Mouse (Mus musculus): ENCODE data around the gene Trip12. TPM values are rescaled to one million over a fixed set of nuclear protein-coding genes. Genes with fewer than 3 reads are reported as not detected.
A peak's percentile ranks its signal among the peaks of the same experiment; 100 is the strongest.

Gene Trip12
- polyA plus RNA-seq, 1 experiment from 2014 or later = 85.8 TPM

DNA sequence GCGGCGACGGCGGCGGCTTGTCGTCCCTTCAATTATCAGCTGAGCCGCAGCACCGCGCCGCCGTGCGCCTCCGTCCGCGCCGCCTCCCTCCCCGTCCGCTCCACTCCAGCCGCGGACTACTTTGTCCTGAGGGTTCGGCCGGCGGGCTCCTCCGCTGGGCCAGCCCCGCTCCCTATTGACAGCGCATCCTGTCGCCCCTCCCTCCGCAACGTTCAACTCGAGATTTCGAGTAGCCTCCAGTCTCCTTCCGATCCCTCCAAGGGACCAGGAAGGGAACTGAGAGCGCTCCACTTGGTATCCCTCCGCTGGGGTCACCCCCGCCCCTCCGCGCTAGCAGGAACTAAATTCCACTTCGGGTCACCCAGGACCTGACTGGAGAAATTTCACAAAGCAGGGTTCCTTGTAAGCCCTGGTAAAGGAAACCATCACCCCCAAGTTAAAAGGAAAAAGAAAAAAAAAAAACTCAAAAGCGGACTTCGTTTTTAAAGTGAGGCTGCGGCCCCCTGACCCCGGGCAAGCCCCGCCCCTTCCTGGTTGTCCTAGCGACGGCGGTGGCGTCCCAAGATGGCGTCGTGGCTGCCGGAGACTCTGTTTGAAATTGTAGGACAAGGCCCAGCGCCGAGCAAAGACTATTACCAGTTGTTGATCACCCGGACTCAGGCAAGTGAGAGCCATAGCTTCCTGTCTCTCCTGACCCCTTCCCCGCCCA lies 853 bp downstream of the Trip12 start, which contains the start of gene Fbxo36:
TSS of gene Fbxo36 (plus strand) at position 533 of the 709 bp plus-strand sequence.
- H3K9me3 ChIP-seq (ENCODE audit: control insufficient read depth, low read length) = no peaks in the 10 kb centered on the region
- H3K27ac ChIP-seq (ENCODE audit: low read depth, low read length) = peak within 1 kb of the TSS; percentile 96
- WGBS = 1% methylated on average over 54 of the region's 54 CpGs
- H3K27me3 ChIP-seq (ENCODE audit: control insufficient read depth, insufficient read depth, low read length) = no peaks in the 10 kb centered on the region
- H3K9ac ChIP-seq (ENCODE audit: low read depth, low read length) = peak within 1 kb of the TSS; percentile 94
- peak; percentile 92 for ATAC-seq (ENCODE audit: low FRiP score, low TSS enrichment)
- peak within 1 kb of the TSS; percentile 66 for H3K4me2 ChIP-seq (replicated peaks; ENCODE audit: low read depth, low read length)
- peak within 1 kb of the TSS; percentile 74 for H3K4me3 ChIP-seq (ENCODE audit: low read length)
- H3K36me3 ChIP-seq (ENCODE audit: control insufficient read depth, insufficient read depth, low read length) = 0 out of 2 replicates have a peak, but pooled peaks cover 2% of the 10 kb centered on the region
- 0 out of 2 replicates have a peak, but pooled peaks cover 4% of the 10 kb centered on the region for H3K4me1 ChIP-seq (ENCODE audit: control insufficient read depth, insufficient read depth, low read length)

GRCm38 (mm10) chr1:84838621-84839151 lies 1.6 kb downstream of the Trip12 start:
- 0 out of 2 replicates have a peak, but pooled peaks cover 4% of the 10 kb centered on the region for H3K4me1 ChIP-seq (ENCODE audit: control insufficient read depth, insufficient read depth, low read length)
- H3K4me2 ChIP-seq (replicated peaks; ENCODE audit: low read depth, low read length) = peak overlapping the region; percentile 66
- H3K4me3 ChIP-seq (ENCODE audit: low read length) = peak overlapping the region; percentile 74
- WGBS = 1% methylated on average over 42 of the region's 44 CpGs
- peak overlapping the region; percentile 96 for H3K27ac ChIP-seq (ENCODE audit: low read depth, low read length)
- no peaks in the 10 kb centered on the region for H3K27me3 ChIP-seq (ENCODE audit: control insufficient read depth, insufficient read depth, low read length)
- H3K36me3 ChIP-seq (ENCODE audit: control insufficient read depth, insufficient read depth, low read length) = 0 out of 2 replicates have a peak, but pooled peaks cover 5% of the 10 kb centered on the region
- peak; percentile 79 for ATAC-seq (ENCODE audit: low FRiP score, low TSS enrichment)
- H3K9ac ChIP-seq (ENCODE audit: low read depth, low read length) = peak overlapping the region; percentile 94
- H3K9me3 ChIP-seq (ENCODE audit: control insufficient read depth, low read length) = no peaks in the 10 kb centered on the region

GRCm38 (mm10) chr1:84838156-84838555 lies 2.2 kb downstream of the Trip12 start:
- WGBS = under 1% methylated on average over 22 of the region's 22 CpGs
- Histone ChIP-seq H3K9me3 (ENCODE audit: control insufficient read depth, low read length) (no peaks in the 10 kb centered on the region), H3K36me3 (ENCODE audit: control insufficient read depth, insufficient read depth, low read length) (peaks cover 8% of the 10 kb centered on the region), H3K4me2 (replicated peaks; ENCODE audit: low read depth, low read length) (peak overlapping the region; percentile 66), H3K9ac (ENCODE audit: low read depth, low read length) (peak overlapping the region; percentile 94), H3K4me1 (ENCODE audit: control insufficient read depth, insufficient read depth, low read length) (0 out of 2 replicates have a peak, but pooled peaks cover 4% of the 10 kb centered on the region), H3K27me3 (ENCODE audit: control insufficient read depth, insufficient read depth, low read length) (no peaks in the 10 kb centered on the region), H3K4me3 (ENCODE audit: low read length) (peak overlapping the region; percentile 74), H3K27ac (ENCODE audit: low read depth, low read length) (peak overlapping the region; percentile 96)
- ATAC-seq (ENCODE audit: low FRiP score, low TSS enrichment) = no peak; the same call in 1 of the 2 replicates

DNA sequence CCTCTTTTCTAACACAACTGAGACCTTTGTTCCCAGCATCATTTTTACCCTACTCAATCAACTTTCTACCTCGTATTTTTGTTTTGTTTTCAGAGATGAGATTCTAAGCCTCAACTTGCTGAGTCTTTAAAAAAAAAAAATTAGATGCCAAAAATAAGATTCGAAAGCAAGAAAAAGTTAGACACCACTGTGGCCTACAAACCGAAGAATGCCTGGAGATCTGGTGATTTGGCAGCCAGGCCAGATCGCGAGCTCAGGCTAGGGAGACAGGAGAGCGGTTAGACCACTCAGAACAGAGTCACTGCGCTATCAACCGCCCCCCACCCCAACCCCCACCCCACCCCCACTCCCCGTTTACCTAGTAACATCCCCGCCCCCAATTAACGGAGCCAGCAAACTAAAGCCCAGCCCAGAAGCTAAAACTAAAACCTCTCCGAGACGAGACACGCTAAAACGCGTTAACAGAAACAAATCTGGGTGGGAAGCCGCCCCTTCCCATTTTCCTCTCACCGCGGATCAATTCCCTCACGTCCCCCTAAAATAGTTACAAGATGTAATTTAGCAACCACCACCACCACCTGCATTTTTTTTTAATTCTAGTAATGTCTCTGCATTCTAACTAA lies 2.7 kb downstream of the Trip12 start:
- peak overlapping the region; percentile 66 for H3K4me2 ChIP-seq (replicated peaks; ENCODE audit: low read depth, low read length)

DNA sequence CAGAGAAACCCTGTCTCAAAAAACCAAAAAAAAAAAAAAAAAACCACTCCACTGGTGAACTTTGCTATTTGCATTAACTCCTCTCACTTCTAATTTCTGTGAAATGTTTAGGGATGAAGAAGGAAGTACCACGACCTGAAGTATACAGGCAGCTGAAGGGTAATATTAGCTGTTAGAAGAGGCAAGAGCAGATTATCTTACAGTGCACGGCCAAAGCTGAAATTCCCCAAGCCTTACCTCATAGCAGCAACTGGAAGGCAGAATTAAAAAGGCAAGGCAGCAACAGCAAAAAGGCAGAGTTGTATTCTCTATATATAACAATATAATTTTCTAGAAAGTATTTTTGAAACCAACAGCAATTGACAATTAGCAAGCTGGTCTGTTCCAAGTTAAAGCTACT lies 15.2 kb downstream of the Trip12 start:
- Histone ChIP-seq H3K4me3 (ENCODE audit: low read length) (no peak overlapping the region), H3K9me3 (ENCODE audit: control insufficient read depth, low read length) (no peaks in the 10 kb centered on the region), H3K27me3 (ENCODE audit: control insufficient read depth, insufficient read depth, low read length) (no peaks in the 10 kb centered on the region), H3K4me1 (ENCODE audit: control insufficient read depth, insufficient read depth, low read length) (no peaks in the 10 kb centered on the region), H3K9ac (ENCODE audit: low read depth, low read length) (no peak overlapping the region), H3K36me3 (ENCODE audit: control insufficient read depth, insufficient read depth, low read length) (peaks cover 6% of the 10 kb centered on the region; the same call in 1 of the 2 replicates), H3K4me2 (replicated peaks; ENCODE audit: low read depth, low read length) (no peak overlapping the region), H3K27ac (ENCODE audit: low read depth, low read length) (no peak overlapping the region)
- WGBS = 52% methylated on average over 2 of the region's 2 CpGs
- ATAC-seq (ENCODE audit: low FRiP score, low TSS enrichment) = no peak

More for the DNA sequence above, 2.7 kb downstream of the Trip12 start:
- 5% methylated on average over 20 of the region's 20 CpGs for WGBS
- Histone ChIP-seq H3K9me3 (ENCODE audit: control insufficient read depth, low read length) (no peaks in the 10 kb centered on the region), H3K27ac (ENCODE audit: low read depth, low read length) (no peak overlapping the region), H3K9ac (ENCODE audit: low read depth, low read length) (peak overlapping the region; percentile 94), H3K4me3 (ENCODE audit: low read length) (peak overlapping the region; percentile 74), H3K36me3 (ENCODE audit: control insufficient read depth, insufficient read depth, low read length) (peaks cover 12% of the 10 kb centered on the region), H3K4me1 (ENCODE audit: control insufficient read depth, insufficient read depth, low read length) (0 out of 2 replicates have a peak, but pooled peaks cover 4% of the 10 kb centered on the region), H3K27me3 (ENCODE audit: control insufficient read depth, insufficient read depth, low read length) (no peaks in the 10 kb centered on the region)
- no peak for ATAC-seq (ENCODE audit: low FRiP score, low TSS enrichment)

DNA sequence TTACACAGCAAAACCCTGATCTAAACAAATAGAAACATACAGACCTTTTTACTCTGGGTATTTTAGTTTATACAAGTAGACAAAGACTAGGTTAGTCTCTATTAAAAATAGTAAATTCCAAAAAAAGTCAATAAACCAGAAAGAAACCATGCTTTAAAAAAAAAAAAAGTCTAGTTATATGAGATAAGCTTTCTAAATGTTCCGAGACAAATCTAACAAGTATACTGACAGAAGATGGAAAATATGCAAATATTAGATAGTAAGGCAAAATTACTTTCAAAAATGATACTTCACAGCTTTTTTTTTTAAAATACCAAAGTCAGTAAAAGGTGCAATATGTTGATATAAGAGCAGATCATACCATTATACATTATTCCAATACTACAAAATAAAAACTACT lies 22.7 kb downstream of the Trip12 start:
- H3K9me3 ChIP-seq (ENCODE audit: control insufficient read depth, low read length) = no peaks in the 10 kb centered on the region
- peaks cover 13% of the 10 kb centered on the region for H3K36me3 ChIP-seq (ENCODE audit: control insufficient read depth, insufficient read depth, low read length)
- H3K4me2 ChIP-seq (replicated peaks; ENCODE audit: low read depth, low read length) = no peak overlapping the region
- no peak overlapping the region for H3K9ac ChIP-seq (ENCODE audit: low read depth, low read length)
- H3K27ac ChIP-seq (ENCODE audit: low read depth, low read length) = no peak overlapping the region
- no peak for ATAC-seq (ENCODE audit: low FRiP score, low TSS enrichment)
- no peak overlapping the region for H3K4me3 ChIP-seq (ENCODE audit: low read length)
- 93% methylated on average over 1 of the region's 1 CpGs for WGBS
- H3K27me3 ChIP-seq (ENCODE audit: control insufficient read depth, insufficient read depth, low read length) = no peaks in the 10 kb centered on the region
- H3K4me1 ChIP-seq (ENCODE audit: control insufficient read depth, insufficient read depth, low read length) = no peaks in the 10 kb centered on the region

GRCm38 (mm10) chr1:84803788-84804187 lies 36.5 kb downstream of the Trip12 start:
- H3K9ac ChIP-seq (ENCODE audit: low read depth, low read length) = no peak overlapping the region
- no peak overlapping the region for H3K4me3 ChIP-seq (ENCODE audit: low read length)
- no peaks in the 10 kb centered on the region for H3K9me3 ChIP-seq (ENCODE audit: control insufficient read depth, low read length)
- H3K4me2 ChIP-seq (replicated peaks; ENCODE audit: low read depth, low read length) = no peak overlapping the region
- no peaks in the 10 kb centered on the region for H3K4me1 ChIP-seq (ENCODE audit: control insufficient read depth, insufficient read depth, low read length)
- no peaks in the 10 kb centered on the region for H3K36me3 ChIP-seq (ENCODE audit: control insufficient read depth, insufficient read depth, low read length)
- no peak for ATAC-seq (ENCODE audit: low FRiP score, low TSS enrichment)
- H3K27ac ChIP-seq (ENCODE audit: low read depth, low read length) = no peak overlapping the region
- 87% methylated on average over 1 of the region's 1 CpGs for WGBS
- H3K27me3 ChIP-seq (ENCODE audit: control insufficient read depth, insufficient read depth, low read length) = no peaks in the 10 kb centered on the region

DNA sequence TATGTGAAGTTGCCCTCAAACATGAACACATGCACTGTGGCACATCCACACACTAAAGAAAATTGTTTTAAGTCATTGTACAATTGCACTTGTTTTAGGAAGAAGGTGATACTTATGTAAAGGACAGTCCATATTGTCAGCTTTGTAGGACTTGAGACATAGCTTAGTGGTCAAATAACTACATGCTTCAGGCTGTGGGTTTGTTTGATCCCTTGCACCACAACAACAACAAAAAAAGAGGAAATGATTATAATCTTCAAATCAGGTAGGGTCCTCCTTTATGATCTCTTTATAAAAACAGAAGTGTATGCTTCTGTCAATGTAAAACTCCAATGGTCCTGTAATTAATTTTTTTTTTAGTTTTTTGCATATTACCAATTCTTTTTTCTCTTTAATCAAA lies 41.1 kb downstream of the Trip12 start:
- Histone ChIP-seq H3K9me3 (ENCODE audit: control insufficient read depth, low read length) (no peaks in the 10 kb centered on the region), H3K4me2 (replicated peaks; ENCODE audit: low read depth, low read length) (no peak overlapping the region), H3K27ac (ENCODE audit: low read depth, low read length) (no peak overlapping the region), H3K36me3 (ENCODE audit: control insufficient read depth, insufficient read depth, low read length) (no peaks in the 10 kb centered on the region), H3K4me1 (ENCODE audit: control insufficient read depth, insufficient read depth, low read length) (no peaks in the 10 kb centered on the region), H3K4me3 (ENCODE audit: low read length) (no peak overlapping the region), H3K9ac (ENCODE audit: low read depth, low read length) (no peak overlapping the region), H3K27me3 (ENCODE audit: control insufficient read depth, insufficient read depth, low read length) (no peaks in the 10 kb centered on the region)
- ATAC-seq (ENCODE audit: low FRiP score, low TSS enrichment) = no peak

DNA sequence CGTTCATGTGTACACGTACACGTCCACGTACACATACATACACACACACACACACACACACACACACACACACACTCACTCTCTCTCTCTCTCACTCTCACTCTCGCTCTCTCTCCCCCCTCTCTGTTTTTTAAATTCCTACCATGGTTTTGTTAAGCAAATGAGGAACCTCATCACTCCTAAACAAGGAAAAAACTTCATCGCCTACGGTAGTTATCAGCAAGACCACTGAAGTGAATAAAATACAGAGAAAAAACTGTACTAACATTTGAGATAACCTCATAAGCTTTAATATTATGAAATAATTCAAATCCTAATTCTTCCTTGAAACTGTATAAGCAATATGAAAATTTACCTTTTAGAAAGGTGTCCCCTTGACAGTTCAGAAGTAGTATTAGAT lies 45.0 kb downstream of the Trip12 start:
- Histone ChIP-seq H3K36me3 (ENCODE audit: control insufficient read depth, insufficient read depth, low read length) (peaks cover 32% of the 10 kb centered on the region), H3K4me1 (ENCODE audit: control insufficient read depth, insufficient read depth, low read length) (no peaks in the 10 kb centered on the region), H3K27me3 (ENCODE audit: control insufficient read depth, insufficient read depth, low read length) (no peaks in the 10 kb centered on the region), H3K9ac (ENCODE audit: low read depth, low read length) (no peak overlapping the region), H3K27ac (ENCODE audit: low read depth, low read length) (no peak overlapping the region), H3K9me3 (ENCODE audit: control insufficient read depth, low read length) (no peaks in the 10 kb centered on the region), H3K4me3 (ENCODE audit: low read length) (no peak overlapping the region), H3K4me2 (replicated peaks; ENCODE audit: low read depth, low read length) (no peak overlapping the region)
- ATAC-seq (ENCODE audit: low FRiP score, low TSS enrichment) = no peak
- WGBS = 99% methylated on average over 7 of the region's 7 CpGs
